9 mouse cellular contexts compared by ENCODE assay signal in genomic region chr14:32472996-32473395, GRCm38 (mm10). TPM values are rescaled to one million over a fixed set of nuclear protein-coding genes. Genes with fewer than 3 reads are reported as not detected.
A peak's percentile ranks its signal among the peaks of the same experiment; 100 is the strongest.
DNase-seq lines count a peak whose midpoint lies in the region; ATAC-seq lines count a peak whose summit lies in the region.
"Had no signal": no experiment of that assay in that cellular context is flagged by ENCODE, and none has a peak within 500 bp of the region (broad histone marks: within the 10 kb centered on the region; RNA-seq: fewer than 3 reads in every experiment).

No protein-coding gene starts in this region.

- H3K4me2 ChIP-seq in heart, embryonic 12.5 days, result no peak overlapping the region
- no peak overlapping the region for H3K4me2 ChIP-seq in midbrain, embryonic 11.5 days
- H3K4me2 ChIP-seq: lung, embryonic 15.5 days had no signal

- no peak for ATAC-seq in heart, embryonic 12.5 days (ENCODE audit: insufficient number of reproducible peaks, low FRiP score)
- ATAC-seq in hematopoietic stem cell, adult 5-6 weeks (replicated peaks in 1 of 2; ENCODE audit: insufficient read depth in 1 of 2, low FRiP score in 2 of 2, low TSS enrichment in 1 of 2, low read depth in 1 of 2, poor library complexity in 2 of 2, severe bottlenecking in 2 of 2), result peak; percentile 72 to 76; a peak in 3 of 4 replicates
- ATAC-seq in midbrain, embryonic 11.5 days (ENCODE audit: low FRiP score), result no peak

- peaks cover 26% of the 10 kb centered on the region for H3K27me3 ChIP-seq in heart, embryonic 12.5 days (replicated peaks)
- no peaks in the 10 kb centered on the region for H3K27me3 ChIP-seq in midbrain, embryonic 11.5 days (ENCODE audit: control insufficient read depth, insufficient read depth, low read length)
- H3K27me3 ChIP-seq: lung, embryonic 15.5 days had no signal

- no peak overlapping the region for H3K9ac ChIP-seq in heart, embryonic 12.5 days
- no peak overlapping the region for H3K9ac ChIP-seq in midbrain, embryonic 11.5 days (ENCODE audit: low read length)
- H3K9ac ChIP-seq: lung, embryonic 15.5 days had no signal

- no peaks in the 10 kb centered on the region for H3K4me1 ChIP-seq in heart, embryonic 12.5 days (replicated peaks)
- no peaks in the 10 kb centered on the region for H3K4me1 ChIP-seq in midbrain, embryonic 11.5 days (ENCODE audit: control insufficient read depth, insufficient read depth, low read length)
- H3K4me1 ChIP-seq: lung, embryonic 15.5 days had no signal

- H3K27ac ChIP-seq in heart, embryonic 12.5 days (ENCODE audit: poor library complexity, severe bottlenecking), result no peak overlapping the region
- H3K27ac ChIP-seq in midbrain, embryonic 11.5 days (ENCODE audit: low read depth, low read length), result no peak overlapping the region
- H3K27ac ChIP-seq: lung, embryonic 15.5 days had no signal

- 10% methylated on average over 4 of the region's 4 CpGs for WGBS in heart, embryonic 12.5 days
- WGBS in midbrain, embryonic 11.5 days, result 15% methylated on average over 4 of the region's 4 CpGs

- no peaks in the 10 kb centered on the region for H3K9me3 ChIP-seq in heart, embryonic 12.5 days (replicated peaks)
- H3K9me3 ChIP-seq in midbrain, embryonic 11.5 days (ENCODE audit: control insufficient read depth, low read length), result no peaks in the 10 kb centered on the region
- H3K9me3 ChIP-seq: lung, embryonic 15.5 days had no signal

- no peaks in the 10 kb centered on the region for H3K36me3 ChIP-seq in heart, embryonic 12.5 days
- no peaks in the 10 kb centered on the region for H3K36me3 ChIP-seq in midbrain, embryonic 11.5 days (ENCODE audit: control insufficient read depth, insufficient read depth, low read length)
- H3K36me3 ChIP-seq: lung, embryonic 15.5 days had no signal

- H3K4me3 ChIP-seq in heart, embryonic 12.5 days, result no peak overlapping the region
- H3K4me3 ChIP-seq in midbrain, embryonic 11.5 days (ENCODE audit: low read depth, low read length), result no peak overlapping the region
- H3K4me3 ChIP-seq: lung, embryonic 15.5 days had no signal

- peak; percentile 49 to 71 for DNase-seq in heart, postnatal 10 days
- DNase-seq in adipocyte (ENCODE audit: low spot score), result peak; percentile 76
- DNase-seq in embryo, embryonic 10.5 days (ENCODE audit: low spot score), result peak; percentile 80
- peak; percentile 32 to 72 for DNase-seq in layer of hippocampus, postnatal 25 days (ENCODE audit: extremely low spot score in 1 of 2, low spot score in 1 of 2)
- peak; percentile 90 for DNase-seq in midbrain, embryonic 11.5 days (ENCODE audit: low spot score, missing footprints)
- peak; percentile 14 for DNase-seq in thymus, postnatal 0 days (ENCODE audit: low spot score)

- intact Hi-C loops in heart, postnatal 10 days (cut with DNase I), result loop anchor here (2.0 to 5.0 kb wide), 2 partner anchors 161 to 244 kb away; no protein-coding TSS in a partner anchor

RNA-seq across cellular contexts. Expression of gene Chat, which starts 7.2 kb away (rescaled TPM):
- not detected for total RNA-seq in heart, postnatal 10 days (2021)
- not detected in 2 replicates for polyA plus RNA-seq in heart, embryonic 12.5 days (2016; fragmentation: Nextera tagmentation; extraction: Ambion mirVana)
- total RNA-seq in hematopoietic stem cell, adult 5-6 weeks (2017), result not detected in 2 replicates
- total RNA-seq in layer of hippocampus, postnatal 25 days (2021), result not detected
- polyA plus RNA-seq in midbrain, embryonic 11.5 days (2014; fragmentation: Nextera tagmentation; extraction: Ambion mirVana), result 0.11 TPM in 1 of 2 replicates, not detected in the other
- 0.05 TPM in 1 of 2 replicates, not detected in the other for polyA plus RNA-seq in thymus, postnatal 0 days (2015; fragmentation: Nextera tagmentation; extraction: Ambion mirVana)

RNA-seq across cellular contexts. Expression of gene Slc18a3, which starts 8.3 kb away (rescaled TPM):
- total RNA-seq in heart, postnatal 10 days (2021), result not detected
- 0.15 TPM in 2 replicates for polyA plus RNA-seq in heart, embryonic 12.5 days (2016; fragmentation: Nextera tagmentation; extraction: Ambion mirVana)
- total RNA-seq in hematopoietic stem cell, adult 5-6 weeks (2017), result not detected in 2 replicates
- total RNA-seq in layer of hippocampus, postnatal 25 days (2021), result under 1 TPM in 1 of 2 experiments, not detected in 1; 0.10 TPM
- polyA plus RNA-seq in midbrain, embryonic 11.5 days (2014; fragmentation: Nextera tagmentation; extraction: Ambion mirVana), result 0.19 and 0.59 TPM in 2 replicates
- 0.05 TPM in 1 of 2 replicates, not detected in the other for polyA plus RNA-seq in thymus, postnatal 0 days (2015; fragmentation: Nextera tagmentation; extraction: Ambion mirVana)

RNA-seq across cellular contexts. Expression of gene Ercc6, which starts 40.3 kb away (rescaled TPM):
- 1 to 10 TPM; 7.0 to 7.3 TPM for total RNA-seq in heart, postnatal 10 days (2021)
- 15.1 and 19.6 TPM in 2 replicates for polyA plus RNA-seq in heart, embryonic 12.5 days (2016; fragmentation: Nextera tagmentation; extraction: Ambion mirVana)
- total RNA-seq in hematopoietic stem cell, adult 5-6 weeks (2017), result 29.1 and 31.3 TPM in 2 replicates
- total RNA-seq in layer of hippocampus, postnatal 25 days (2021), result 10 to 100 TPM; 16.8 to 22.3 TPM
- polyA plus RNA-seq in midbrain, embryonic 11.5 days (2014; fragmentation: Nextera tagmentation; extraction: Ambion mirVana), result 29.3 and 30.1 TPM in 2 replicates
- 14.9 and 15.9 TPM in 2 replicates for polyA plus RNA-seq in thymus, postnatal 0 days (2015; fragmentation: Nextera tagmentation; extraction: Ambion mirVana)

Comparison
In these comparisons a context has a peak if more than half of its experiments do, and no peak if none do; other contexts are left out.
1. DNase-seq: peak in every context shown above with its lines; median percentile 90 in midbrain, embryonic 11.5 days; 80 in embryo, embryonic 10.5 days; 76 in adipocyte; 60 in heart, postnatal 10 days; 52 in layer of hippocampus, postnatal 25 days; 14 in thymus, postnatal 0 days.
2. ATAC-seq: peak in hematopoietic stem cell, adult 5-6 weeks (2 of 2); none in heart, embryonic 12.5 days (single experiment) and midbrain, embryonic 11.5 days (single experiment).